Mouse (Mus musculus): Measurements from ENCODE around the gene Pias3. TPM values are rescaled to one million over a fixed set of nuclear protein-coding genes. Genes with fewer than 3 reads are reported as not detected.
"Not testable (repeated sequence)": the region's sequence is repeated elsewhere in the genome, so short reads cannot be mapped to it uniquely, and the experiment has no call there.

The Pias3 gene
- polyA plus RNA-seq, 1 experiment from 2014 or later: 28.2 TPM

DNA sequence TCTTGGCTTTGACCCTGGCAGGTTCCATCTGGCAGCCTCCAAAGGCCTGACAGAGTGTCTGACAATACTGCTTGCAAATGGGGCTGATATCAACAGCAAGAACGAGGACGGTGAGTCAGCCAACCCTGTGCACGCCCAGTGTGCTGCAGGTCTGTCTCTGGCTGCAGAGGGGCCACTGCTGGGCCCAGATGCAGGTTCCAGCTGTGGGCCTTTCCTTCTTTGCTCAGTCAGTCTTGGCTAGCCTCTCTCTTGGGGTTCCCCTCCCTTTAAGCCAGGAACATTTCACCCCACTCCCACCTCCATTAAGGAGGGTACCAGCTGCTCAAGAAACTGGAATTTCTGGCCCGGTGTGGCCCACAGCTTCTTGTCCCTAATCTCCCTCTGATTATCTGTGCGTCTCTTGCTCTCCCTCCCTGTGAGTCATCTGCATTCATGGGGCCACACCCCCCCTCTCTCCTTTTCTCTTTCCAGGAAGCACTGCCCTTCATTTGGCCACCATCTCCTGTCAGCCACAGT, 17.0 kb upstream of the Pias3 start:
- H3K27ac ChIP-seq (ENCODE audit: low read depth, low read length): no peak overlapping the region
- WGBS: 29% methylated on average over 5 of the region's 5 CpGs

DNA sequence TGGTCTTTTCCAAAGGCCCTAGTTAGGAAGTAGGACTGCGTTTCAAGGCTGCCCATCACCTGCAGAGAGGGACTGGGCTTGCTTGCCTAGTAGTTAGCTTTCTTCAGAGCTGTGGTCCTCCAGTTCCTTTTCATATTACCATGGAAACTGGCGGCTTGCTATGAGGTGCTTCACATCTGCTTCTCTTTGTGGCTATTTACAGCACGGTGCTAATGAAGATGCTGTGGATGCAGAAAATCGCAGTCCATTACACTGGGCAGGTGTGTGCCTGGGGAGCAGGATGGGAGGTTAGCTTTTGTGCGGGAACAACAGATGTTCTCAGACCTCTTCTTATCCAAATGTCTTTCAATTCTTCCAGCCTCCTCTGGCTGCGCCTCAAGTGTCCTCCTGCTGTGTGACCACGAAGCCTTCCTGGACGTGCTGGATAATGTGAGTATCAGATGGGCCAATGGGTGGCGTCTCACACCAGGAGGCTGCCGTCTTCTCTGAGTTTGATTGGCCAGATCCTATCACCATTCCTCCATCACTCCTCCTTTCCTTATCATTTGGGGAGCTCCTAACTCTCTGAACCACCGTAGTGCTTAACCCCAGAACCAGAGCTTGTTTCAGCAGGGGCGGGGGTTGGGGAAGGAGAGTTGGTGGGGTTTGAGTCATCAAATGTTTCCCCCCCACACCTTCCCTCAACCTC, 15.8 kb upstream of the Pias3 start:
- H3K4me2 ChIP-seq (replicated peaks; ENCODE audit: low read depth, low read length): no peak overlapping the region
- WGBS: 19% methylated on average over 12 of the region's 12 CpGs
- H3K9me3 ChIP-seq (ENCODE audit: control insufficient read depth, low read length): no peaks in the 10 kb centered on the region
- H3K27me3 ChIP-seq (ENCODE audit: control insufficient read depth, insufficient read depth, low read length): no peaks in the 10 kb centered on the region; the same call in 1 of the 2 replicates
- H3K4me3 ChIP-seq (ENCODE audit: low read depth, low read length): no peak overlapping the region
- ATAC-seq (ENCODE audit: low FRiP score) (no peak), DNase-seq (ENCODE audit: low spot score) (no peak)
- H3K36me3 ChIP-seq (ENCODE audit: control insufficient read depth, insufficient read depth, low read length): no peaks in the 10 kb centered on the region
- no peak overlapping the region for H3K27ac ChIP-seq (ENCODE audit: low read depth, low read length)
- no peak overlapping the region for H3K9ac ChIP-seq (ENCODE audit: low read depth, low read length)
- no peaks in the 10 kb centered on the region for H3K4me1 ChIP-seq (replicated peaks; ENCODE audit: control insufficient read depth, insufficient read depth, low read length)

More for the DNA sequence above, 17.0 kb upstream of the Pias3 start:
- H3K4me2 ChIP-seq (replicated peaks; ENCODE audit: low read depth, low read length): no peak overlapping the region
- no peaks in the 10 kb centered on the region for H3K27me3 ChIP-seq (ENCODE audit: control insufficient read depth, insufficient read depth, low read length)
- H3K36me3 ChIP-seq (ENCODE audit: control insufficient read depth, insufficient read depth, low read length): no peaks in the 10 kb centered on the region
- no peak for DNase-seq (ENCODE audit: low spot score)
- no peaks in the 10 kb centered on the region for H3K9me3 ChIP-seq (ENCODE audit: control insufficient read depth, low read length)
- H3K4me1 ChIP-seq (replicated peaks; ENCODE audit: control insufficient read depth, insufficient read depth, low read length): no peaks in the 10 kb centered on the region
- H3K9ac ChIP-seq (ENCODE audit: low read depth, low read length): no peak overlapping the region
- no peak overlapping the region for H3K4me3 ChIP-seq (ENCODE audit: low read depth, low read length)
- no peak for ATAC-seq (ENCODE audit: low FRiP score)

DNA sequence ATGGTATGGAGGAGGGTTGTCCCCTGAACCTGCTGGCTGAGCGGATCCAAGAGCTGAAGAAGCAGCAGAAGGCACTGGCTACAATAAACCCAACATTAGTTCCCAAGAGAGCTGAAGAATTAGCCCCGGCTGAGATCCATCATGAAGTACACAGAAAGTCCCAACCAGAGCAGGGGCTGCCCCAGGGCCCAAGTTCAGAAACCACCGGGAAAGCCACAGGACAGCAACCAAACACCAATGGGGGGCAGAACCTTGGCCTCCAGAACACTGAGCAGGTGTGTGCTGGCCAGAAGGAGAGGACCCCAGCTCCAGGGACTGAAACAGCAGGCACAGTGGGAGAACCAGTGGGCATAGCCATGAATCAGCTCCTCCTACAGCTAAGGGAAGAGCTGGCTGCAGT, 12.7 kb upstream of the Pias3 start:
- Histone ChIP-seq H3K4me2 (replicated peaks; ENCODE audit: low read depth, low read length) (no peak overlapping the region), H3K36me3 (ENCODE audit: control insufficient read depth, insufficient read depth, low read length) (no peaks in the 10 kb centered on the region), H3K27ac (ENCODE audit: low read depth, low read length) (no peak overlapping the region), H3K9ac (ENCODE audit: low read depth, low read length) (no peak overlapping the region), H3K4me3 (ENCODE audit: low read depth, low read length) (no peak overlapping the region), H3K27me3 (ENCODE audit: control insufficient read depth, insufficient read depth, low read length) (no peaks in the 10 kb centered on the region; the same call in 1 of the 2 replicates), H3K4me1 (replicated peaks; ENCODE audit: control insufficient read depth, insufficient read depth, low read length) (no peaks in the 10 kb centered on the region), H3K9me3 (ENCODE audit: control insufficient read depth, low read length) (no peaks in the 10 kb centered on the region)
- DNase-seq (ENCODE audit: low spot score): no peak
- 86% methylated on average over 3 of the region's 3 CpGs for WGBS
- ATAC-seq (ENCODE audit: low FRiP score): no peak

DNA sequence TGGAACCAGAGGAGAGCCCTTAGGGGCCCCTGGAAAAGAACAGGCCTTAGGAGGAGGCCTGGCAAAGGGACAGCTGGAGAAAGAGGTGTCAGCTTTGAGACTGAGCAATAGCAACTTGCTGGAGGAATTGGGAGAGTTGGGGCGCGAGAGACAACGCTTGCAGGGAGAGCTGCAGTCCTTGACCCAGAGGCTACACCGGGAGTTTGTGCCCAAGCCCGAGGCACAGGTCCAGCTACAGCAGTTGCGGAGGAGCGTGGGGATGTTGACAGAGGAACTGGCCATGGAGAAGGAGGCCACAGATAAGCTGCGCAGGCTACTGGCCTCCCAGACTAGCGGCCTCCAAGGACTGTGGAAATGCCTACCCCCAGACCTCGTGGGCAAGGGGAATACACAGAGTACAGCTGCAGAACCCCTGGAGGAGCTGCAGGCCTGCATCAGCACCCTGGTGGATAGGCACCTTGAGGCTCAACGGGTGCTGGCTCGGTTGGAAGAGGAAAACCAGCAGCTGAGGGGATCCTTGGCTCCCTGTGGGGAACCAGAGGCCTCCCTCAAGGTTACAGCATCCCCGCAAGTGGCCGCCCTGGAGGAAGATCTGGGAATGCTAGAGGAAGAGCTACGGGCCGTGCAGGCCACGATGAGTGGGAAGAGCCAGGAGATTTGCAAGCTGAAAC, 11.9 kb upstream of the Pias3 start:
- Histone ChIP-seq H3K27me3 (ENCODE audit: control insufficient read depth, insufficient read depth, low read length) (no peaks in the 10 kb centered on the region; the same call in 1 of the 2 replicates), H3K9ac (ENCODE audit: low read depth, low read length) (no peak overlapping the region), H3K4me1 (replicated peaks; ENCODE audit: control insufficient read depth, insufficient read depth, low read length) (no peaks in the 10 kb centered on the region), H3K9me3 (ENCODE audit: control insufficient read depth, low read length) (no peaks in the 10 kb centered on the region), H3K4me3 (ENCODE audit: low read depth, low read length) (no peak overlapping the region), H3K36me3 (ENCODE audit: control insufficient read depth, insufficient read depth, low read length) (no peaks in the 10 kb centered on the region), H3K27ac (ENCODE audit: low read depth, low read length) (no peak overlapping the region), H3K4me2 (replicated peaks; ENCODE audit: low read depth, low read length) (no peak overlapping the region)
- DNase-seq (ENCODE audit: low spot score) (no peak), ATAC-seq (ENCODE audit: low FRiP score) (no peak)
- WGBS: 59% methylated on average over 17 of the region's 17 CpGs

DNA sequence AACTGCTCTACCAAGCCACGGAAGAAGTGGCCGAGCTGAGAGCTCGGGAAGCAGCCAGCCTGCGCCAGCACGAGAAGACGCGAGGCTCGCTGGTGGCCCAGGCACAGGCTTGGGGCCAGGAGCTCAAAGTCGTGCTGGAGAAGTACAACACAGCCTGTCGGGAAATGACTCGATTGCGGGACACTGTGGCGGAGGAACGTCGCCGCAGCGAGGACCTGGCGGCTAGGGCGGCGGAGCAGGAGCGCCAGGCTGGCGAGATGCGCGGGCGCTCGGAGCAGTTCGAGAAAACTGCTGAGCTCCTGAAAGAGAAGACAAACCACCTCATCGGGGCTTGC, 11.4 kb upstream of the Pias3 start:
- Histone ChIP-seq H3K27ac (ENCODE audit: low read depth, low read length) (no peak overlapping the region), H3K4me3 (ENCODE audit: low read depth, low read length) (0 out of 2 replicates have a peak overlapping the region, but pooled peaks have one; percentile 6), H3K27me3 (ENCODE audit: control insufficient read depth, insufficient read depth, low read length) (no peaks in the 10 kb centered on the region; the same call in 1 of the 2 replicates), H3K9me3 (ENCODE audit: control insufficient read depth, low read length) (no peaks in the 10 kb centered on the region), H3K4me2 (replicated peaks; ENCODE audit: low read depth, low read length) (no peak overlapping the region; the same call in 1 of the 2 replicates), H3K36me3 (ENCODE audit: control insufficient read depth, insufficient read depth, low read length) (no peaks in the 10 kb centered on the region), H3K4me1 (replicated peaks; ENCODE audit: control insufficient read depth, insufficient read depth, low read length) (no peaks in the 10 kb centered on the region), H3K9ac (ENCODE audit: low read depth, low read length) (no peak overlapping the region)
- WGBS: 37% methylated on average over 28 of the region's 28 CpGs
- ATAC-seq (ENCODE audit: low FRiP score) (no peak), DNase-seq (ENCODE audit: low spot score) (no peak)

DNA sequence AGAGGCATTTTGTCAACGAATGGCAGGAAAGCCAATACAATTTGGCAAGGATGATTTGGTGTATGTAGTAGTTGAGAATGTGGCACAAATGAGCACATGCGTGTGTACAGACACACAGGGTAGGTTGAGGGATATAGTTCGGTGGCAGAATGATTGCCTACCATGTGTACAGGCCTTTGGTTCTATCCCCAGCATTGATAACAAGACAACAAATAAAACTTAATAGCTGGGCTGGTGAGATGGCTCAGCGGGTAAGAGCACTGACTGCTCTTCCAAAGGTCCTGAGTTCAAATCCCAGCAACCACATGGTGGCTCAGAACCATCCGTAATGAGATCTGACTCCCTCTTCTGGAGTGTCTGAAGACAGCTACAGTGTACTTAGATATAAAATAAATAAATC, 10.1 kb upstream of the Pias3 start:
- not testable (repeated sequence) for H3K27me3 ChIP-seq (ENCODE audit: control insufficient read depth, insufficient read depth, low read length); ATAC-seq (ENCODE audit: low FRiP score)

DNA sequence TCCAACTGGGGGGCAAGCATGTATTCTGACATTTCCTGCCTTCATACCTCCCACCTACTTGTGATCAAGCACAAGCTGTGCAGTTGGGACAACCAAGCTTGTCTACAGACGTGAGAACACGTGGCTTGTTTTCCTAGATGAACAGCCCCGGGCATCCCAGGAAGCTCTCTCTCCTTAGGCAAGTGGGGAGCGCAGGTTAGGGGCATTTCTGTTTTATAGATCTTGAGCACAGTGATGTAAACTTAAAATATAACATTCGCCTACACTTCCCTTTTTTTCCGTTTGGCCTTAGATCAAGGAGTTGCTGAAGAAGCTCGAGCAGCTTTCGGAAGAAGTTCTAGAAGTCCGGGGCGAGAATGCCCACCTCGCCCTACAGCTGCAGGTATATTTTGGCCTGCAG, 7.3 kb upstream of the Pias3 start:
- 86% methylated on average over 11 of the region's 11 CpGs for WGBS
- Histone ChIP-seq H3K9ac (ENCODE audit: low read depth, low read length) (no peak overlapping the region), H3K4me1 (replicated peaks; ENCODE audit: control insufficient read depth, insufficient read depth, low read length) (0 out of 2 replicates have a peak, but pooled peaks cover 2% of the 10 kb centered on the region), H3K9me3 (ENCODE audit: control insufficient read depth, low read length) (no peaks in the 10 kb centered on the region), H3K4me2 (replicated peaks; ENCODE audit: low read depth, low read length) (no peak overlapping the region), H3K27me3 (ENCODE audit: control insufficient read depth, insufficient read depth, low read length) (no peaks in the 10 kb centered on the region; the same call in 1 of the 2 replicates), H3K36me3 (ENCODE audit: control insufficient read depth, insufficient read depth, low read length) (no peaks in the 10 kb centered on the region), H3K27ac (ENCODE audit: low read depth, low read length) (no peak overlapping the region), H3K4me3 (ENCODE audit: low read depth, low read length) (no peak overlapping the region)
- ATAC-seq (ENCODE audit: low FRiP score) (no peak), DNase-seq (ENCODE audit: low spot score) (no peak)

More for the DNA sequence above, 10.1 kb upstream of the Pias3 start:
- H3K4me2 ChIP-seq (replicated peaks; ENCODE audit: low read depth, low read length); H3K4me3 ChIP-seq (ENCODE audit: low read depth, low read length); DNase-seq (ENCODE audit: low spot score); H3K9me3 ChIP-seq (ENCODE audit: control insufficient read depth, low read length); H3K36me3 ChIP-seq (ENCODE audit: control insufficient read depth, insufficient read depth, low read length); H3K4me1 ChIP-seq (replicated peaks; ENCODE audit: control insufficient read depth, insufficient read depth, low read length); H3K27ac ChIP-seq (ENCODE audit: low read depth, low read length); H3K9ac ChIP-seq (ENCODE audit: low read depth, low read length): not testable (repeated sequence)
- WGBS: 93% methylated on average over 5 of the region's 5 CpGs

DNA sequence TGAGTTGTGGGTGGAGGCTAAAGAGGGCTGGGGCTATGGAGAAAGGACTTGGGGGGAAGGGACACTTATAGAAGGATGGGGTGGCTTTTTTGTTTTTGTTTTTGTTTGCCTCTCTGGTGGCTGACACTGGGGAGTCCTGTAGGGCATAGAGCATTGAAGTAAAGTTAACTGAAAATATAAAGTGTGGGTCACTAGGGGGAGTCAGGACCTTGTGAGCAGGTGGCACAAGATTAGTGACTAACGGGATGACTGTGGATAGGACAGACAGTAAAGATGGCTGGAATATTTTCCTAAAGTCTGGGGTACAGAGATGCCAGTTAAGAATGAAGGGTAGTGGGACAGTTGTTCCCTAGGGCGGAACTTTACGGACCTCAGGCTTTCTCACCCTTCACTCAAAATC, 5.9 kb upstream of the Pias3 start:
- Histone ChIP-seq H3K27ac (ENCODE audit: low read depth, low read length) (no peak overlapping the region), H3K27me3 (ENCODE audit: control insufficient read depth, insufficient read depth, low read length) (no peaks in the 10 kb centered on the region; the same call in 1 of the 2 replicates), H3K4me3 (ENCODE audit: low read depth, low read length) (no peak overlapping the region), H3K4me2 (replicated peaks; ENCODE audit: low read depth, low read length) (no peak overlapping the region), H3K9me3 (ENCODE audit: control insufficient read depth, low read length) (no peaks in the 10 kb centered on the region), H3K36me3 (ENCODE audit: control insufficient read depth, insufficient read depth, low read length) (no peaks in the 10 kb centered on the region), H3K9ac (ENCODE audit: low read depth, low read length) (no peak overlapping the region), H3K4me1 (replicated peaks; ENCODE audit: control insufficient read depth, insufficient read depth, low read length) (0 out of 2 replicates have a peak, but pooled peaks cover 2% of the 10 kb centered on the region)
- ATAC-seq (ENCODE audit: low FRiP score): no peak
- WGBS: 50% methylated on average over 3 of the region's 3 CpGs
- DNase-seq (ENCODE audit: low spot score): no peak
